Mouse (Mus musculus): ENCODE measurements around the gene Atp11a.

Atp11a gene

GRCm38 (mm10) chr8:12769296-12769695 is 12.5 kb downstream of the Atp11a start:
- DNase-seq (ENCODE audit: low read depth) = no peak

DNA sequence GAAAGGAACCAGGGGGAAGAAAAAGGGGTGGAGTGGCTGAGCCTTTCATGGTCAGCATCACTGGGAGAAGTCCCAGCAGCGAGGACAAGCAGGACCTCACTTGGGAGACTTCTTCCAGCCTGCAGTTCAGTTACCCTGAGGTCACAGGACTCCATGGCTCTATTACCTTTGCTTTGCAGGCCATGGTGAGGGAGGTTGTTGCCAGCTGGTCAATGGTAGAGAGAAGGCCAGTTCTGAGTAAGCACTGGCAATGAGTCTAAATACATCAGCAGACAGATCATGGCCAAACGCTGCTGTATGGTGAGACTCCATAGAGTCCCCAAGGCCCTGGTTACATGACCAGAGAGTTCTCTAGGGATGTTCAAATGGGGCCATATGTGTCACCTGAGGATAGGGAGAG is 15.5 kb downstream of the Atp11a start:
- no peak for DNase-seq (ENCODE audit: low read depth)

- no peak for DNase-seq (ENCODE audit: low read depth)
These were observed 17.1 kb downstream of the Atp11a start for GRCm38 (mm10) chr8:12773914-12774313.

DNA sequence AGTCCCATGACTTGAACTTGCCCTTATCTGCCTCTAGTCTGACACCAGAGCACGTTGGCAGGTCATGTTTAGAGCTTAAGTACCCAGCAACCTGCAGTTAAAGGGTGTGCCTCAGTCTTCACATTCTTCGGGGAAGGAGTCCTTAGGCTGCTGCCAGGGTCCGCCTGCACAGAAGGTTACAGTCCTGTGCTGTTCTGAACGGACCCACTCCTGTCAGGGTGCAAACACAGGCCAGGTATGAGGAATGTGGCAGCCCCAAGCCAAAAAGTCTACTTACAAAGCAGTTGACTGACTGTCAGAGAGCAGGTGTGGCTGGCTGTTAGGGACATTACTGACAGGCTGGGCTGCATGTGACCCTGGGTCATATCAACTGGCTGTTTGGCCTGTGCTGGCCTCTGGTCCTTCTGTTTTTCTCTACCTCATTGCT is 18.1 kb downstream of the Atp11a start:
- no peak for DNase-seq (ENCODE audit: low read depth)

GRCm38 (mm10) chr8:12775302-12775975 is 18.6 kb downstream of the Atp11a start:
- DNase-seq (ENCODE audit: low read depth) = no peak

DNA sequence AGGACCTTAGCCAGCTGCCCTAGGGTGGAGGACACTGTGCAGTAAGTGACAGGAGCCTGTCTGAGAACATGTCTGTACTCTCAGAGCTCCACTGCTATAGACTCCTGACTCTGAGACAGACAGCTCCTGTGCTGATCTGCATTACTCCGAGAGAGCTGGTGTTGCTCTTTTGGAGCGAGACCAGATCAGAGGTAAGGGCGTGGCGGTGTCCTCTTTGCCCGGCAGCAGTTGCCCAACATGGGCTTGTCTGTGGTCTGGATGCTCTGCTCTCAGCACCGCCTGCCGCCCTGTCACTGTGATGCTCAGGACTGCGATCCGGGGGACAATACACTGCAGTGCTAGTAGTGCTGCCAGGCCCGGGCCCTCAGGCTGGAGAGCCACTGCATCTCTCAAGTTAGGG is 19.4 kb downstream of the Atp11a start:
- DNase-seq (ENCODE audit: low read depth) = no peak

- DNase-seq (ENCODE audit: low read depth) = no peak
These were observed 20.4 kb downstream of the Atp11a start for GRCm38 (mm10) chr8:12777171-12777570.

DNA sequence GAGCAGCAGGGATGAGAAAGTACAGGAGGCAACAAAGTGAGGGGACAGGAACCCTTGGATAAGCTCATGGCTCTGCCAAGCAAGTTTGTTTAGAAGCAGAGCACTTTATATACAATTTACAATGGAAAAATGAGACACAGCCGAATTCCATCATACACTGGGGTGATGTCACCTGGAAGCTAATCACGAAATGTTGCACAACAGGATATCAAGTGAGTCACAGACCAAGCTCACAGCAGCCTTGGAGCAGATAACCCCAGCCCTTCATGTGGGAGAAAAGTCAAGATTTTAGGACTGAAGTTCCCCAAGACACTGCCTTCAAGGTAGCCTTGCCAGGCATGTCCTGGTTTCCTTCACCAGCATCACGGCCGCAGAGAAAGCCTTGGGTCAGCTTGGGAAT is 22.7 kb downstream of the Atp11a start:
- no peak for DNase-seq (ENCODE audit: low read depth)

- DNase-seq (ENCODE audit: low read depth) = no peak
These were observed 28.7 kb downstream of the Atp11a start for GRCm38 (mm10) chr8:12785508-12785907.

- no peak for DNase-seq (ENCODE audit: low read depth)
These were observed 29.6 kb downstream of the Atp11a start for GRCm38 (mm10) chr8:12786261-12786957.

- no peak for DNase-seq (ENCODE audit: low read depth)
These were observed 30.1 kb downstream of the Atp11a start for GRCm38 (mm10) chr8:12786958-12787301.

DNA sequence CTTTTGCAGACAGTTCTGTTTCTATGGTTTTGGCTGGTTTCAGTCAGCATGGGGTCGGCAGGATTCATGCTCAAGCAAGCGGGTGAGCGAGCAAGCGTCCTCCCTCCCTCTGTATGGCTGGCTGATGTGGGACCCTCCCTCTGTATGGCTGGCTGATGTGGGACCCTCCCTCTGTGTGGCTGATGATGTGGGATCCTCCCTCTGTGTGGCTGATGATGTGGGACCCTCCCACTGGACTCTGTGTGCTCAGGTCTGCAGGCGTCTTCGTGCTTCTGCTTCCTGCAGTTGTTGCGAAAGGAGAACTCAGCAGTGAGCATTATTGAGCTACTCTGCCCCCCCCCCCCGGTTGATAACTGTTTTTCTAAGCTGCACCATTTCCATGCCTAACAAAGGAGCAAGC is 30.6 kb downstream of the Atp11a start:
- no peak for DNase-seq (ENCODE audit: low read depth)

DNA sequence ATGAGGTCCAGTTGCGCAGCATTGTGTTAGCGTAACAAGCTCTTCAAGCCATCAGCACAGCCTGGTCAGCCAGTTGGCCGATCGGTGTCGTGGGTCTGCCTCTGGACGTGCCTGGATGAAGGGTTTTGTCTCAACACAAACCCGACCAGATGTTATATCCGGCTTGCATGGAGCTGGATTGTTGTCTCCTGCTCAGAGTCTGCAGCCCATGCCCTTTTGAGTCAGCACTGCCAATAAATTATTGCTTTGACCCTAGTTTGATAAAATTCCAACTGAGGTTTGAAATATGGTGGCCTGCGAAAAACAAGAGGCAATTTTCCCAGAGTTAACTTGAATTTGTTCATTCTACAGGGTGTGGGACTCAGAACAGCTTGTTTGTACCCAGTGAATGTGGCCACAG is 31.9 kb downstream of the Atp11a start:
- DNase-seq (ENCODE audit: low read depth) = no peak

DNA sequence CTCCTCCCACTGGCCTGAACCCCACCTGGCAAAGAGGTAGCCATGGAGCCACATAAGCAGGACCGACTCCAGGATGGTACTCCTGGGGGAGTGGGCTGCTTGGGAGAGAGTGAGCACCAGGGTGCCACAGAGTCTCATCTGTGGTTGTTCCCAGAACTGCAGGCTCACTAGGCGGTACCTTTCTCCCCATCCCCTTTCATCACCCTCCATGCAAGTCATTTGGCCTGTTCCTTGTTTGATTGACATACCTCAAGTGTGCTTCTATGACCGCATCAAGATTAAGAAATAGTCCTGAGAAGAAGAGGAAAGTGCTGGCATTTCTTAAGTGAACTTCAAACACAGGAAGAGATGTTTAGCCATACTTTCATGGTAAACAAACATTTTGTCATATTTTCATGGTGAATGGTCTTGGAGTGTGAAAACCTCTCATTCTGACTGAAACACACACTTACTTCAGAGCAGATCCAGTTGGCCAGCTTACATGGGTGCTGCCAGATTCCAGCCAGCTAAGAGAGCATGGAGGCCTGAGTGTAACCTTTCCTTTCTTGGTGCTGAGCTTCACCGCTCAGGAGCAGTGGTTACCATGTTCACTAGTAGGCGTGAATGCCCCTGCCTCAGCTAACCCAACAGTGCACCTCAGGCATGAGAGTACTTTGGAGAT is 38.3 kb downstream of the Atp11a start:
- DNase-seq (ENCODE audit: low read depth) = no peak

GRCm38 (mm10) chr8:12799099-12799498 is 42.3 kb downstream of the Atp11a start:
- DNase-seq (ENCODE audit: low read depth) = no peak

- no peak for DNase-seq (ENCODE audit: low read depth)
These were observed 43.0 kb downstream of the Atp11a start for GRCm38 (mm10) chr8:12799832-12800231.

GRCm38 (mm10) chr8:12800246-12800645 is 43.4 kb downstream of the Atp11a start:
- no peak for DNase-seq (ENCODE audit: low read depth)

DNA sequence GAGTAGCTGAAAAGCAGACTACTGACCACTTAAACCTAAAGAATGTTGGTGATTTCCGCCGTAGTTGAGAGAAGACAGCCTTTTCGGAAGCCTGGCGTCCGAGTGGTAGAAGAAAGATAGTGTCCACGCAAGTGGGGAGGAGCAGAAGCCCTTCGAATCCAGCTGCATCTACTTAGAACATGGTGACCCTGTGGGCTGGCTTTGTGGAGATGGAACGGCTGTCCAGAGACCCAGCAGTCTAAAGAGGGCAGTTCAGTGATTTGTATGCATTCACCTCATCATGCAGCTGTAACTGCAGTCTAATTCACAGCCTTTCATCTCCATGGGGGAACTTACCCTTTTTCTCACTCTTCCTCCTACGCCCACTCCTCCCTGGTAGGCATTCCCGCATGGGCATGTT is 44.8 kb downstream of the Atp11a start:
- DNase-seq (ENCODE audit: low read depth) = no peak

DNA sequence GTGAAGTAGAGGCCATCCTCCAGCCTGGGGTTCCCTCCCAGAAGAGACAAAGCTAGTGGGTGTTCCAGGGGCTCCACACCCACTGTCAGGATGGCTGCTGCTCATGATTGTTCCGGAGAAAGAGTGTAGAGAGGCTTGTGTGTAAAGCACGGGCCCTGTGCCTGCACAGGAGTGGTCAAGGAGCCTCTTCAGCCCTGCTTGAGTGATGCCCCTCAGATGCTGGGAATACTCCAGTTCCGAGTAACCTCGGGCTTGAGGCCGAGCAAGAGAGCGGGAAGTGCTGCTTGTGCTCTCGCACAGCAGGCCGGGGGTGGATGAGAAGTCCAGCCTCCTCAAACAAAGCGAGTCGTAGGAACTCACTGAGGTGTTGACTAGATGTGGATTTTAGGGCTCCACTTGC is 46.3 kb downstream of the Atp11a start:
- no peak for DNase-seq (ENCODE audit: low read depth)

DNA sequence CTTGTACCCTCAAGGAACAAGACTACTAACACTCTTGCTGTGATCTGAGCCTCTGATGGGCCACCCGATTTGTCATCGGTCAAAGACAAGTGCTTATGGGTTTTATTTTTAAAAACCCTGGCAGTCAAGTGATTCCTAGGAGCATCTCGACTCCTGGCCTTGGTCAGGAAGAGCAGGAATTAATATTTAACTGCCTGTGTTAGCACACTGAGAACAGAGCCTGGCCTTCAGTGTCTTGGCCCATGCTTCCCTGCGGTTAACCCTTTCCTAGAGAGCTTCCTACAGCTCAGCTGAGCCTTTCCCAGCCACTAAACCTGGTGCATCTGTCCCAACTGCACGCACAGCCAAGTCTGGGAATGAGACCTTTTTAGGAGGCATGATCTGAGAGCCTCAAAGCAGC is 48.1 kb downstream of the Atp11a start:
- DNase-seq (ENCODE audit: low read depth) = no peak

- DNase-seq (ENCODE audit: low read depth) = no peak
These were observed 48.8 kb downstream of the Atp11a start for GRCm38 (mm10) chr8:12805569-12805968.

- no peak for DNase-seq (ENCODE audit: low read depth)
These were observed 51.2 kb downstream of the Atp11a start for GRCm38 (mm10) chr8:12808018-12808417.

- DNase-seq (ENCODE audit: low read depth) = no peak
These were observed 52.7 kb downstream of the Atp11a start for GRCm38 (mm10) chr8:12809516-12809915.
